Mouse (Mus musculus): Measurements from ENCODE around the gene Nr1i3. TPM values are rescaled to one million over a fixed set of nuclear protein-coding genes. Genes with fewer than 3 reads are reported as not detected.

Nr1i3 gene
- total and polyA plus RNA-seq, 3 experiments: 0.24 to 1.7 TPM; not detected in 1

DNA sequence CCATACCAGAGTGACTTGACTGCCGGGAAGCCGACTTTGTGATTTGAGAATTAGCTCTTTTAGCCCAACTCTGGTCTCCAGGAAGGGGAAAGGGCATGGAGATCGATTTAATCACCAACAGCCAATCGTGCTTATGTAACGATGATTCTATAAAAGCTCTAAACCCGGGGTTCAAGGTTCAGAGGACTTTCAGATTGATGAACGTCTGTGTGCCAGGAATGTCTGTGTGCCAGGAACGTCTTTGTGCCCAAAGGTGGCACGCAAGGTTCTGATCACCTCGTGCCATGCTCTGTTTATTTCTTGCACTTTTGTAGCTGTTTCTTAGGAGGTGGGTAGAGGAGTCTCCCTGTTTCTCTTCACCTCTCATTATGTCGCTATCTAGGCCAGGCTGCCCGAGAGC is 44.9 kb upstream of the Nr1i3 start:
- TF ChIP-seq HCFC1 (IDR thresholded peaks at IDR 0.05; ENCODE audit: low read depth, low read length): no peak
- TF ChIP-seq SMC3 (IDR thresholded peaks at IDR 0.05; ENCODE audit: low read depth, low read length): no peak
- no peak for TF ChIP-seq MXI1 (IDR thresholded peaks at IDR 0.05; ENCODE audit: low read depth, low read length)
- TF ChIP-seq E2F4 (IDR thresholded peaks at IDR 0.05; ENCODE audit: borderline replicate concordance, low read depth, low read length): no peak
- TF ChIP-seq SIN3A (IDR thresholded peaks at IDR 0.05; ENCODE audit: low read length): no peak
- TF ChIP-seq CHD2 (IDR thresholded peaks at IDR 0.05; ENCODE audit: low read length): no peak
- no peak for TF ChIP-seq ZKSCAN1 (IDR thresholded peaks at IDR 0.05; ENCODE audit: low read depth, low read length)
- no peak for TF ChIP-seq POLR2A (IDR thresholded peaks at IDR 0.05; ENCODE audit: control insufficient read depth in 1 of 2, insufficient read depth in 1 of 2, low read depth in 1 of 2, low read length in 2 of 2, poor library complexity in 1 of 2)
- TF ChIP-seq MAX (IDR thresholded peaks at IDR 0.05; ENCODE audit: low read length): no peak
- TF ChIP-seq RCOR1 (IDR thresholded peaks at IDR 0.05; ENCODE audit: low read depth, low read length): no peak
- no peak for TF ChIP-seq POLR2AphosphoS2 (IDR thresholded peaks at IDR 0.05; ENCODE audit: low read length)
- no peak for TF ChIP-seq EP300 (IDR thresholded peaks at IDR 0.05; ENCODE audit: low read depth in 1 of 2, low read length in 2 of 2)
- TF ChIP-seq TAL1 (IDR thresholded peaks at IDR 0.05; ENCODE audit: low read length): no peak
- TF ChIP-seq NELFE (IDR thresholded peaks at IDR 0.05; ENCODE audit: low read depth, low read length): no peak
- TF ChIP-seq ETS1 (IDR thresholded peaks at IDR 0.05; ENCODE audit: low read depth, low read length): no peak
- no peak overlapping the region for H3K9ac ChIP-seq (ENCODE audit: control insufficient read depth, low read depth, low read length, poor library complexity, severe bottlenecking)
- H3K27ac ChIP-seq (ENCODE audit: control insufficient read depth, low read depth, low read length): no peak overlapping the region
- H3K79me2 ChIP-seq (ENCODE audit: control insufficient read depth, insufficient read depth, low read length, poor library complexity): no peaks in the 10 kb centered on the region
- H3K36me3 ChIP-seq (ENCODE audit: control insufficient read depth in 1 of 2, insufficient read depth in 2 of 2, low read length in 2 of 2): peaks cover 0 to 4% of the 10 kb centered on the region in 2 experiments; a peak in 1 of 4 replicates
- DNase-seq (ENCODE audit: low read depth, low spot score): no peak
- H3K4me3 ChIP-seq (ENCODE audit: control insufficient read depth in 1 of 2, insufficient read depth in 1 of 2, low read depth in 2 of 2, low read length in 2 of 2): no peak overlapping the region
- H3K9me3 ChIP-seq (replicated peaks; ENCODE audit: insufficient read depth, low read length): no peaks in the 10 kb centered on the region
- H3K27me3 ChIP-seq (ENCODE audit: control insufficient read depth in 1 of 2, insufficient read depth in 2 of 2, low read length in 2 of 2): peaks cover 0 to 1% of the 10 kb centered on the region in 2 experiments; a peak in 3 of 4 replicates
- H3K4me1 ChIP-seq (ENCODE audit: control insufficient read depth in 1 of 2, insufficient read depth in 2 of 2, low read length in 2 of 2): peaks cover 0 to 2% of the 10 kb centered on the region in 2 experiments; a peak in 2 of 4 replicates

DNA sequence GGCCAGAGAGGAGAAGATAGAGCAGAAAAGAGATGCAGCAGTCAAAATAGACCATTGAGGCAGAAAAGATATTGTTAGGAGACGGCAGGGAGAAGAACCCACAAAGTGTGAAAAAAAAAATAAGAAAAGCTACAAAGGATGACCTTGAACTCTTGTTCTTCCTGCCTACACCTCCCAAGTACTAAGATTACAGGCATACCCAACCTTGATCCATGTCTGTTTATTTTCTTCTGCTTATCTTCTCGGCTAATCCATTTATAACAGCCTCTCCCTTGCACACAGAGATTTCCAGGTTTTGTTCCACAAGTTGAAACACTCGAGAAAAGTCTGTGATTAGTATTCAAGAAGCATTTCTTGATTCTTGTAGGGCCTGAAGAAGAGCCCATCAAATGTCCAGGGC is 43.9 kb upstream of the Nr1i3 start:
- no peaks in the 10 kb centered on the region for H3K9me3 ChIP-seq (replicated peaks; ENCODE audit: insufficient read depth, low read length)
- H3K27ac ChIP-seq (ENCODE audit: control insufficient read depth, low read depth, low read length): no peak overlapping the region
- TF ChIP-seq ETS1 (IDR thresholded peaks at IDR 0.05; ENCODE audit: low read depth, low read length) (no peak), CHD1 (IDR thresholded peaks at IDR 0.05; ENCODE audit: low read depth, low read length) (no peak), NRF1 (IDR thresholded peaks at IDR 0.05; ENCODE audit: insufficient read depth, low read depth, low read length, poor library complexity, severe bottlenecking) (no peak), MYB (IDR thresholded peaks at IDR 0.05; ENCODE audit: low read depth, low read length) (no peak)
- H3K36me3 ChIP-seq (ENCODE audit: control insufficient read depth in 1 of 2, insufficient read depth in 2 of 2, low read length in 2 of 2): peaks cover 0 to 4% of the 10 kb centered on the region in 2 experiments; a peak in 1 of 4 replicates
- no peak overlapping the region for H3K9ac ChIP-seq (ENCODE audit: control insufficient read depth, low read depth, low read length, poor library complexity, severe bottlenecking)
- H3K27me3 ChIP-seq (ENCODE audit: control insufficient read depth in 1 of 2, insufficient read depth in 2 of 2, low read length in 2 of 2): peaks cover 0 to 1% of the 10 kb centered on the region in 2 experiments; a peak in 3 of 4 replicates
- no peak overlapping the region for H3K4me3 ChIP-seq (ENCODE audit: control insufficient read depth in 1 of 2, insufficient read depth in 1 of 2, low read depth in 2 of 2, low read length in 2 of 2)
- DNase-seq (ENCODE audit: low read depth, low spot score): no peak
- H3K4me1 ChIP-seq (ENCODE audit: control insufficient read depth in 1 of 2, insufficient read depth in 2 of 2, low read length in 2 of 2): peaks cover 0 to 2% of the 10 kb centered on the region in 2 experiments; a peak in 2 of 4 replicates
- no peaks in the 10 kb centered on the region for H3K79me2 ChIP-seq (ENCODE audit: control insufficient read depth, insufficient read depth, low read length, poor library complexity)

Data from MEL (cell line).